8 mouse cellular contexts compared by ENCODE assay signal in the genomic region with DNA sequence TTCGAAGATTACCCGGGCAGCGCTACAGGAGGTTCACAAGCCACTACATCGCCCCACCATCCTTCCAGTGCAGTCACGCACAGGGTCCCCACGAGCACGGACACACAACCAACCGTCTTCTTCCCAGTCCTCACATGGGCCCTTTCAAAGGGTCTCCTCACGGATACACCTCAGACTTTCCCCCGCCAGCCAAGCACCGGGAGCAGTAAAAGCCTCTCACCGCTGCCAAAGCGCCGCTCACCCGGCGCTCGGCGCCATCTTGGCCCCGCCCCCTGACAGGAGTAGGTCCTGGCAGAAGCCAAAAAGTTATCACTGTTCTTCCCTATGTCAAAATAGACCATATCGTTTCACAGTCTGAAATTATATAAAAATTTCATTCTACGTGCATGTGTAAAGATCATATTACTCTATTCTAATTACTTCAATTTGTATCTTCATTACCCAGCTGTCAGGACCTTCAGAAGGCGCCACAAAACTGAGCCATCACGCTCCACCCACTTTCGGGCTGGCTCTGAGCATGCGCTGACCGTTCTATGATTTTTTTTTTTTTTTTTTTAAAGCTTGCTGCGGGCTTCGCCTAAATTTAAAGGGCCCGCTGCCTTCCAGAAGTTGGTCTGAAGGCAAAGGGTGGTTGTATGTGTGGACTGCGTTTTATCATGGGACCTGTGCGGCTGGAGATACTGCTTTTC. TPM values are rescaled to one million over a fixed set of nuclear protein-coding genes. Genes with fewer than 3 reads are reported as not detected.
DNase-seq lines count a peak whose midpoint lies in the region; ATAC-seq and TF ChIP-seq lines count a peak whose summit lies in the region.

A gene (minus strand): TSS at position 502 of the 689 bp plus-strand sequence.
A gene (plus strand): TSS at position 536 of the 689 bp plus-strand sequence.

- peaks cover 44% of the 10 kb centered on the region for H3K36me3 ChIP-seq in embryonic facial prominence, embryonic 13.5 days
- H3K36me3 ChIP-seq in heart, adult 2 months (ENCODE audit: control insufficient read depth, insufficient read depth, low read length): no peaks in the 10 kb centered on the region
- H3K36me3 ChIP-seq in kidney, adult 2 months (ENCODE audit: control insufficient read depth, insufficient read depth, low read length): no peaks in the 10 kb centered on the region
- peaks cover 55% of the 10 kb centered on the region for H3K36me3 ChIP-seq in limb, embryonic 12.5 days
- peaks cover 37% of the 10 kb centered on the region for H3K36me3 ChIP-seq in midbrain, embryonic 14.5 days (ENCODE audit: control insufficient read depth, insufficient read depth, low read length)

- H3K9me3 ChIP-seq in embryonic facial prominence, embryonic 13.5 days: no peaks in the 10 kb centered on the region
- no peaks in the 10 kb centered on the region for H3K9me3 ChIP-seq in limb, embryonic 12.5 days
- H3K9me3 ChIP-seq in midbrain, embryonic 14.5 days (ENCODE audit: control insufficient read depth, low read length): no peaks in the 10 kb centered on the region

- H3K4me1 ChIP-seq in embryonic facial prominence, embryonic 13.5 days: peaks cover 17% of the 10 kb centered on the region; the same call in 1 of the 2 replicates
- H3K4me1 ChIP-seq in heart, adult 2 months (ENCODE audit: control insufficient read depth, insufficient read depth, low read length): no peaks in the 10 kb centered on the region
- H3K4me1 ChIP-seq in kidney, adult 2 months (ENCODE audit: control insufficient read depth, insufficient read depth, low read length): no peaks in the 10 kb centered on the region
- peaks cover 15% of the 10 kb centered on the region for H3K4me1 ChIP-seq in limb, embryonic 12.5 days (replicated peaks)
- H3K4me1 ChIP-seq in midbrain, embryonic 14.5 days (ENCODE audit: control insufficient read depth, insufficient read depth, low read length): peaks cover 10% of the 10 kb centered on the region

- no peak for TF ChIP-seq EP300 in heart, adult 2 months (IDR thresholded peaks at IDR 0.05; ENCODE audit: insufficient read depth, low read depth, low read length)

- peak within 1 kb of the TSS; percentile 78 for H3K4me2 ChIP-seq in embryonic facial prominence, embryonic 13.5 days
- H3K4me2 ChIP-seq in limb, embryonic 12.5 days: peak within 1 kb of the TSS; percentile 75
- H3K4me2 ChIP-seq in midbrain, embryonic 14.5 days (ENCODE audit: low read length): peak within 1 kb of the TSS; percentile 66

- peak within 1 kb of the TSS; percentile 78 for H3K27ac ChIP-seq in embryonic facial prominence, embryonic 13.5 days
- peak within 1 kb of the TSS; percentile 94 for H3K27ac ChIP-seq in heart, adult 2 months
- H3K27ac ChIP-seq in kidney, adult 2 months (ENCODE audit: insufficient read depth, low read depth, low read length): peak within 1 kb of the TSS; percentile 93
- H3K27ac ChIP-seq in limb, embryonic 12.5 days: peak within 1 kb of the TSS; percentile 83
- H3K27ac ChIP-seq in midbrain, embryonic 14.5 days (replicated peaks; ENCODE audit: low read depth, low read length): peak within 1 kb of the TSS; percentile 79

- intact Hi-C loops in heart, adult 2 months (cut with DNase I): loop anchor here (1.0 kb wide), 1 partner anchor 15 kb away; a partner anchor contains a TSS

- no peaks in the 10 kb centered on the region for H3K79me2 ChIP-seq in heart, adult 2 months (replicated peaks; ENCODE audit: control insufficient read depth, insufficient read depth, low read length)

- peak; percentile 90 for TF ChIP-seq POLR2A in heart, adult 2 months (IDR thresholded peaks at IDR 0.05; ENCODE audit: insufficient read depth, low read depth, low read length)
- TF ChIP-seq POLR2A in kidney, adult 2 months (IDR thresholded peaks at IDR 0.05; ENCODE audit: low read depth, low read length): peak; percentile 81

- peak within 1 kb of the TSS; percentile 79 for H3K4me3 ChIP-seq in embryonic facial prominence, embryonic 13.5 days
- H3K4me3 ChIP-seq in heart, adult 2 months: peak within 1 kb of the TSS; percentile 97
- H3K4me3 ChIP-seq in kidney, adult 2 months (ENCODE audit: insufficient read depth, low read depth, low read length): peak within 1 kb of the TSS; percentile 98
- H3K4me3 ChIP-seq in limb, embryonic 12.5 days (replicated peaks): peak within 1 kb of the TSS; percentile 71
- H3K4me3 ChIP-seq in midbrain, embryonic 14.5 days (replicated peaks; ENCODE audit: low read depth, low read length): peak within 1 kb of the TSS; percentile 80

- no peaks in the 10 kb centered on the region for H3K27me3 ChIP-seq in embryonic facial prominence, embryonic 13.5 days
- no peaks in the 10 kb centered on the region for H3K27me3 ChIP-seq in heart, adult 2 months (ENCODE audit: control insufficient read depth, insufficient read depth, low read length)
- H3K27me3 ChIP-seq in kidney, adult 2 months (replicated peaks; ENCODE audit: control insufficient read depth, insufficient read depth, low read length): no peaks in the 10 kb centered on the region
- H3K27me3 ChIP-seq in limb, embryonic 12.5 days: no peaks in the 10 kb centered on the region
- H3K27me3 ChIP-seq in midbrain, embryonic 14.5 days (ENCODE audit: control insufficient read depth, insufficient read depth, low read length): no peaks in the 10 kb centered on the region

- WGBS in embryonic facial prominence, embryonic 13.5 days: under 1% methylated on average over 31 of the region's 31 CpGs
- under 1% methylated on average over 31 of the region's 31 CpGs for WGBS in heart, adult 2 months
- under 1% methylated on average over 31 of the region's 31 CpGs for WGBS in kidney, adult 2 months
- WGBS in limb, embryonic 12.5 days: under 1% methylated on average over 31 of the region's 31 CpGs
- WGBS in midbrain, embryonic 14.5 days: under 1% methylated on average over 31 of the region's 31 CpGs

- peak; percentile 77 for ATAC-seq in embryonic facial prominence, embryonic 13.5 days (ENCODE audit: insufficient number of reproducible peaks, insufficient read depth, low FRiP score, low TSS enrichment, low read depth)
- peak; percentile 74 for ATAC-seq in limb, embryonic 12.5 days (ENCODE audit: insufficient number of reproducible peaks, insufficient read depth, low FRiP score, low TSS enrichment, low read depth)
- peak; percentile 84 for ATAC-seq in midbrain, embryonic 14.5 days (ENCODE audit: low FRiP score, low TSS enrichment)

- no peak for TF ChIP-seq CTCF in heart, adult 2 months (IDR thresholded peaks at IDR 0.05)
- no peak for TF ChIP-seq CTCF in kidney, adult 2 months (conservative IDR thresholded peaks at IDR 0.05; ENCODE audit: insufficient read depth, insufficient read length, low read depth, low read length)

- peak; percentile 94 for DNase-seq in 3T3-L1 (ENCODE audit: low read depth, low spot score)
- peak; percentile 46 to 58 for DNase-seq in adrenal gland, postnatal 4 days (ENCODE audit: low spot score in 2 of 2)
- DNase-seq in heart, adult 2 months: peak; percentile 87 to 89
- DNase-seq in kidney, adult 2 months: peak; percentile 92
- DNase-seq in midbrain, embryonic 14.5 days: peak; percentile 94
- peak; percentile 77 for DNase-seq in spleen, adult 12 weeks (ENCODE audit: low spot score)

- H3K9ac ChIP-seq in embryonic facial prominence, embryonic 13.5 days: peak within 1 kb of the TSS; percentile 81
- H3K9ac ChIP-seq in heart, adult 2 months (ENCODE audit: low read depth, low read length): peak within 1 kb of the TSS; percentile 97
- H3K9ac ChIP-seq in limb, embryonic 12.5 days (replicated peaks): peak within 1 kb of the TSS; percentile 83
- peak within 1 kb of the TSS; percentile 69 for H3K9ac ChIP-seq in midbrain, embryonic 14.5 days (replicated peaks; ENCODE audit: low read length)

RNA-seq across cellular contexts. Expression of the first gene that starts in this region (rescaled TPM):
- total RNA-seq in adrenal gland, postnatal 4 days (2021): 10 to 100 TPM; 35.6 to 39.2 TPM
- polyA plus RNA-seq in embryonic facial prominence, embryonic 13.5 days (2015; fragmentation: Nextera tagmentation; extraction: Ambion mirVana): 94.2 and 101 TPM in 2 replicates
- total RNA-seq in heart, adult 2 months (2021): 10 to 100 TPM; 32.1 to 36.5 TPM
- 56.7 and 67.5 TPM in 2 replicates for polyA plus RNA-seq in heart, adult 2 months (2012; rRNA removed)
- 52.6 and 56.3 TPM in 2 replicates for polyA plus RNA-seq in kidney, adult 2 months (2012; rRNA removed)
- 114 and 122 TPM in 2 replicates for polyA plus RNA-seq in limb, embryonic 12.5 days (2016; fragmentation: Nextera tagmentation; extraction: Ambion mirVana)
- polyA plus RNA-seq in midbrain, embryonic 14.5 days (2014; fragmentation: Nextera tagmentation; extraction: Ambion mirVana): 68.7 and 93.5 TPM in 2 replicates

RNA-seq across cellular contexts. Expression of the second gene that starts in this region (rescaled TPM):
- total RNA-seq in adrenal gland, postnatal 4 days (2021): 10 to 100 TPM; 29.9 to 31.1 TPM
- polyA plus RNA-seq in embryonic facial prominence, embryonic 13.5 days (2015; fragmentation: Nextera tagmentation; extraction: Ambion mirVana): 67.5 and 69.8 TPM in 2 replicates
- total RNA-seq in heart, adult 2 months (2021): 1 to 10 TPM; 5.9 to 7.2 TPM
- 2.2 and 4.1 TPM in 2 replicates for polyA plus RNA-seq in heart, adult 2 months (2012; rRNA removed)
- polyA plus RNA-seq in kidney, adult 2 months (2012; rRNA removed): 4.2 and 5.7 TPM in 2 replicates
- 57.7 and 64.7 TPM in 2 replicates for polyA plus RNA-seq in limb, embryonic 12.5 days (2016; fragmentation: Nextera tagmentation; extraction: Ambion mirVana)
- polyA plus RNA-seq in midbrain, embryonic 14.5 days (2014; fragmentation: Nextera tagmentation; extraction: Ambion mirVana): 24.3 and 32.0 TPM in 2 replicates

Comparison
In these comparisons a context has a peak if more than half of its experiments do, and no peak if none do; other contexts are left out.
1. Peak in every context shown above with its lines: DNase-seq, ATAC-seq, H3K4me3 ChIP-seq and H3K27ac ChIP-seq.